Mouse (Mus musculus) CH12.LX (cell line): ENCODE measurements around the gene Pik3c2g. TPM values are rescaled to one million over a fixed set of nuclear protein-coding genes. Genes with fewer than 3 reads are reported as not detected.

Source experiments
- DNase-seq: peaks from one replicate; pipeline ENCODE4 v3.0.0-alpha.2; 2013; ENCODE audit errors: extremely low read depth
- H3K27ac ChIP-seq: 2 replicates; pipeline ENCODE4 v1.5.1; 2012; ENCODE audit warnings: low read depth, mild to moderate bottlenecking, control low read depth, moderate library complexity; ENCODE audit not compliant: insufficient read depth
- H3K27me3 ChIP-seq: replicated peaks from 2 replicates; pipeline ENCODE3; 2012; ENCODE audit warnings: inconsistent platforms
- H3K36me3 ChIP-seq, 2 experiments: replicated peaks in 1 of 2; 2 replicates each; pipeline versions ENCODE3 to v1.6.1; 2012; ENCODE audit warnings: inconsistent platforms in 1 of 2, low read length in 1 of 2, mild to moderate bottlenecking in 1 of 2, mixed read lengths in 1 of 2, moderate library complexity in 1 of 2; ENCODE audit not compliant: control insufficient read depth in 1 of 2, insufficient read depth in 1 of 2
- H3K4me1 ChIP-seq, 2 experiments: 2 replicates each; pipeline ENCODE4 v1.6.1; 2012; ENCODE audit warnings: inconsistent platforms in 1 of 2, moderate library complexity in 1 of 2; ENCODE audit not compliant: insufficient read depth in 2 of 2, control insufficient read depth in 1 of 2
- H3K4me2 ChIP-seq: 2 replicates; pipeline ENCODE4 v1.6.1; 2012; ENCODE audit warnings: low read depth, mild to moderate bottlenecking, control low read depth; ENCODE audit not compliant: poor library complexity, insufficient read depth, severe bottlenecking
- H3K4me3 ChIP-seq, 3 experiments: fragments of 150-350 bp in 1 of 3; sonication (generic) in 1 of 3; replicated peaks in 1 of 3; 2 replicates each; pipeline versions ENCODE3 to v1.5.1; 2011 to 2012; ENCODE audit warnings: low read depth in 2 of 3, low read length in 2 of 3, mild to moderate bottlenecking in 2 of 3, moderate library complexity in 2 of 3, control low read depth in 1 of 3, improper control_type of control experiment in 1 of 3, inconsistent platforms in 1 of 3, mixed read lengths in 1 of 3; ENCODE audit not compliant: poor library complexity in 1 of 3
- H3K79me2 ChIP-seq: replicated peaks from 2 replicates; pipeline ENCODE4 v1.6.1; 2012; ENCODE audit warnings: mild to moderate bottlenecking, moderate library complexity; ENCODE audit not compliant: control insufficient read depth, poor library complexity, insufficient read depth, severe bottlenecking; ENCODE audit errors: extremely low read depth
- H3K9ac ChIP-seq: 2 replicates; pipeline ENCODE4 v1.6.1; 2012; ENCODE audit warnings: low read depth, mild to moderate bottlenecking, control low read depth, moderate library complexity; ENCODE audit not compliant: insufficient read depth
- H3K9me3 ChIP-seq: replicated peaks from 2 replicates; pipeline ENCODE3; 2012; ENCODE audit warnings: low read length, inconsistent platforms, mixed read lengths
- CTCF ChIP-seq, 2 experiments: IDR thresholded peaks in 1 of 2; conservative IDR thresholded peaks in 1 of 2; 2 replicates each; pipeline ENCODE4 v1.5.1; 2011 to 2012; ENCODE audit warnings: low read depth in 2 of 2, low read length in 2 of 2, improper control_type of control experiment in 1 of 2, inconsistent platforms in 1 of 2, mild to moderate bottlenecking in 1 of 2, moderate library complexity in 1 of 2
- E2F4 ChIP-seq: IDR thresholded peaks from 2 replicates; pipeline ENCODE4 v1.6.1; 2011; ENCODE audit warnings: low read depth, low read length, improper control_type of control experiment; ENCODE audit not compliant: insufficient replicate concordance
- ETS1 ChIP-seq: conservative IDR thresholded peaks from 2 replicates; pipeline ENCODE4 v1.6.1; 2012; ENCODE audit warnings: low read depth, mild to moderate bottlenecking, inconsistent platforms, low read length, improper control_type of control experiment, moderate library complexity
- GABPA ChIP-seq: IDR thresholded peaks from 2 replicates; pipeline ENCODE4 v1.6.1; 2012; ENCODE audit warnings: low read depth, low read length, improper control_type of control experiment, inconsistent platforms; ENCODE audit not compliant: insufficient replicate concordance
- HCFC1 ChIP-seq: IDR thresholded peaks from 2 replicates; pipeline ENCODE4 v1.6.1; 2012; ENCODE audit warnings: low read depth, mild to moderate bottlenecking, inconsistent platforms, low read length, improper control_type of control experiment
- MAFK ChIP-seq: IDR thresholded peaks from 2 replicates; pipeline ENCODE4 v1.6.1; 2011; ENCODE audit warnings: low read length, improper control_type of control experiment; ENCODE audit not compliant: insufficient replicate concordance
- MAX ChIP-seq: IDR thresholded peaks from 2 replicates; pipeline ENCODE4 v1.6.1; 2011; ENCODE audit warnings: low read length, improper control_type of control experiment
- NELFE ChIP-seq: IDR thresholded peaks from 2 replicates; pipeline ENCODE4 v1.6.1; 2011; ENCODE audit warnings: low read depth, low read length, improper control_type of control experiment
- NRF1 ChIP-seq: IDR thresholded peaks from 2 replicates; pipeline ENCODE4 v1.6.1; 2014; ENCODE audit warnings: low read depth, mild to moderate bottlenecking, inconsistent platforms, low read length, improper control_type of control experiment, moderate library complexity
- POLR2AphosphoS2 ChIP-seq: IDR thresholded peaks from 2 replicates; pipeline ENCODE4 v1.6.1; 2011; ENCODE audit warnings: low read depth, low read length, improper control_type of control experiment
- SIN3A ChIP-seq: IDR thresholded peaks from 2 replicates; pipeline ENCODE4 v1.6.1; 2012; ENCODE audit warnings: low read length, improper control_type of control experiment, inconsistent platforms
- SMC3 ChIP-seq: IDR thresholded peaks from 2 replicates; pipeline ENCODE4 v1.6.1; 2011; ENCODE audit warnings: low read depth, low read length, improper control_type of control experiment
- TBP ChIP-seq: conservative IDR thresholded peaks from 2 replicates; pipeline ENCODE4 v1.6.1; 2011; ENCODE audit warnings: low read depth, low read length, improper control_type of control experiment
- UBTF ChIP-seq: IDR thresholded peaks from 2 replicates; pipeline ENCODE4 v1.6.1; 2012; ENCODE audit warnings: low read depth, mild to moderate bottlenecking, inconsistent platforms, low read length, improper control_type of control experiment, moderate library complexity
- ZC3H11A ChIP-seq: IDR thresholded peaks from 2 replicates; pipeline ENCODE4 v1.6.1; 2012; ENCODE audit warnings: low read depth, mild to moderate bottlenecking, inconsistent platforms, low read length, improper control_type of control experiment
- ZMIZ1 ChIP-seq: IDR thresholded peaks from 2 replicates; pipeline ENCODE4 v1.6.1; 2012; ENCODE audit warnings: low read depth, mild to moderate bottlenecking, inconsistent platforms, low read length, improper control_type of control experiment
- ZNF384 ChIP-seq: IDR thresholded peaks from 2 replicates; pipeline ENCODE4 v1.6.1; 2012; ENCODE audit warnings: low read depth, low read length, improper control_type of control experiment, inconsistent platforms
- dilution Hi-C: fragments of 300-500 bp; cut with MboI; formaldehyde crosslinking; loops from 2 replicates; pipeline ENCODE4 v1.14.3; 2020; ENCODE audit warnings: low sequenced_read_pairs; ENCODE audit not compliant: extremely low pct_unique_long_range_greater_than_20kb, extremely low pct_ligation_motif_present
- in situ Hi-C: fragments of 300-500 bp; cut with MboI; formaldehyde crosslinking; loops from 3 replicates; pipeline ENCODE4 v1.14.3; 2019; ENCODE audit warnings: low sequenced_read_pairs, low pct_ligation_motif_present, low pct_unique_long_range_greater_than_20kb, mixed read lengths
- polyA plus RNA-seq: library from polyadenylated mRNA; unstranded; fragments of >175 nt; gene quantifications from 2 replicates; pipeline ENCODE4 v1.2.1, GENCODE M21; 2012; ENCODE audit warnings: low read depth; ENCODE audit not compliant: insufficient read length
- total RNA-seq, 2 experiments: library from RNA; depleted of rRNA; stranded (reverse); fragments of 300-350 nt in 1 of 2; fragments of >200 nt in 1 of 2; gene quantifications; 2 replicates each; pipeline ENCODE4 v1.2.3; 2012 to 2014

Gene Pik3c2g
- total and polyA plus RNA-seq, 3 experiments, result not detected

DNA sequence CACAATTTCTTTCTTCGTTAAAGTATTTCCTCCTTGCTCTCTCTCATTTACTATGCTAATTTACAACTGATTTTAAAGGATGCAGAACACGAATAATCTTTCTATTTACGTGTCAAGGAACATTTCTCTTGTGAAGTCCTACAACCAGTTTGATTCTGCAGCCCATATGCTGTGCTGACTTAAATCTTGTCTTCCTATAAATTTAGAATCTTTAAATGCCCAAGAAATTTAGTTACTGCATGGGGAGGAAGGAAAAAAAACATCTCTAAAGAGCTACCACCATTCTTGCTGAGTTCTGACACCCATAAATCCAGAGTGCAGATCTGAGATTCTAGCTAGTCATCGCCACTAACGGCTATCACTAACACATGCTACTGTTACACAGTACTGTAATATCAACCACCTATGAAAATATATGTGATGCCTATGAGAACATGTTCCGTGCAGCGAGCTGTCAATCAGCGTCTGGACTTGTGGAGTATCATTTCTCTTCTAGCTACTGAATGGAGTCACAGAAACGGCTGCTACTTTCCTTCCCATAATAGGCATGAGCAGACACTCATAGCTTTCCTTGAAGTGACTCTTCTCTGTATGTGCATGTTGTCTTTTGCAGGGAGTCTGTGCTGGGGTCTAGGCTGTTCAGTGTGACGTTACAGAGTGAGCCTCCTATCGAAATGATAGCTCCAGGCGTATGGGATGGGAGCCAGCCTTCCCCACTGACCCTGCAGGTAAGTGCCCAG is 155.8 kb downstream of the Pik3c2g start:
- Histone ChIP-seq H3K4me1 (no peaks in the 10 kb centered on the region), H3K27ac (no peak overlapping the region), H3K27me3 (no peaks in the 10 kb centered on the region), H3K9ac (no peak overlapping the region)
- in situ Hi-C loops, result no loop called here
- TF ChIP-seq SIN3A, result no peak
- no peak for TF ChIP-seq CTCF (conservative IDR thresholded peaks at IDR 0.05 in 1 of 2, IDR thresholded peaks at IDR 0.05 in 1 of 2; ENCODE audit: low read depth in 2 of 2, low read length in 2 of 2)
- TF ChIP-seq NRF1, result no peak
- no peak for TF ChIP-seq NELFE
- no peak for TF ChIP-seq MAX
- TF ChIP-seq, all 38 proteins: peak for 0
- dilution Hi-C loops, result no loop called here
- Histone ChIP-seq H3K9me3 (peaks cover 55% of the 10 kb centered on the region), H3K4me3 (no peak overlapping the region), H3K36me3 (no peaks in the 10 kb centered on the region), H3K4me2 (no peak overlapping the region), H3K79me2 (no peaks in the 10 kb centered on the region)
- DNase-seq, result no peak

DNA sequence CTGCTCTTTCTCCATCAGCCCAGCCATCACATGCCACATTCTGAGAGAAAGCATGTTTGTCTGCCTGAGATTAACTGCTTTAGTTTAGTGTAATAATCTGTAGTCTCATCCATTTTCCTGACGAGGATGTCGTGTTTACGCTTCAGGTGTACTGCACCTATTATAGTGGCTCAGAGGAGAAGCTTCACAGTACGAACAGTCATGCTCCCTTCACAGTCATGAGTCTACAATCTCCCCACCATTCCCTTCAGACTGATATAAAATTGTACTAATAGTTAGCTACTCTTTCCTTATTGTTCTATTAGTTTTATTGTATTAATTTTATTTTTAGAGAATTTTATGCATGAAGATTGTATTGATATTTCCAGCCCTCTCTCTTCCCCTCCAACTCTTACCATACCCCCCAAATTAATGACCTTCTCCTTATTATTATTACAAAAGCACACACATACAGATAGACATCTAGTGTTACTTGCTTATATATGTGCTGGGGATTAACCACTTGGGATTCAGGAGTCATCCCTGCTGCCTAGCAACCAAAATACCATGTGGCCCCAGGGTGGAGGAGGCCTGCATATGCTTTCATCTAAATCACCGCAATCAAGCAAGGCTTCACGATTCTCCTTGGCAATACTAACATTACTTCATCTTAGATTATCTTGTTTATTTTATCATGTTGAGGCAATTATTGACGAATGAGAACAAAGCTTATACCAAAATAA is 159.9 kb downstream of the Pik3c2g start:
- Histone ChIP-seq H3K9ac (no peak overlapping the region), H3K27me3 (no peaks in the 10 kb centered on the region), H3K4me2 (no peak overlapping the region), H3K36me3 (no peaks in the 10 kb centered on the region)
- dilution Hi-C loops, result no loop called here
- TF ChIP-seq TBP, result no peak
- no peak for TF ChIP-seq UBTF
- no peak for TF ChIP-seq NELFE
- TF ChIP-seq SMC3, result no peak
- no peak for TF ChIP-seq MAFK
- TF ChIP-seq MAX, result no peak
- TF ChIP-seq, all 38 proteins: peak for 0
- in situ Hi-C loops, result no loop called here
- Histone ChIP-seq H3K4me3 (no peak overlapping the region), H3K79me2 (no peaks in the 10 kb centered on the region), H3K9me3 (peaks cover 51% of the 10 kb centered on the region), H3K4me1 (no peaks in the 10 kb centered on the region), H3K27ac (no peak overlapping the region)
- DNase-seq, result no peak

DNA sequence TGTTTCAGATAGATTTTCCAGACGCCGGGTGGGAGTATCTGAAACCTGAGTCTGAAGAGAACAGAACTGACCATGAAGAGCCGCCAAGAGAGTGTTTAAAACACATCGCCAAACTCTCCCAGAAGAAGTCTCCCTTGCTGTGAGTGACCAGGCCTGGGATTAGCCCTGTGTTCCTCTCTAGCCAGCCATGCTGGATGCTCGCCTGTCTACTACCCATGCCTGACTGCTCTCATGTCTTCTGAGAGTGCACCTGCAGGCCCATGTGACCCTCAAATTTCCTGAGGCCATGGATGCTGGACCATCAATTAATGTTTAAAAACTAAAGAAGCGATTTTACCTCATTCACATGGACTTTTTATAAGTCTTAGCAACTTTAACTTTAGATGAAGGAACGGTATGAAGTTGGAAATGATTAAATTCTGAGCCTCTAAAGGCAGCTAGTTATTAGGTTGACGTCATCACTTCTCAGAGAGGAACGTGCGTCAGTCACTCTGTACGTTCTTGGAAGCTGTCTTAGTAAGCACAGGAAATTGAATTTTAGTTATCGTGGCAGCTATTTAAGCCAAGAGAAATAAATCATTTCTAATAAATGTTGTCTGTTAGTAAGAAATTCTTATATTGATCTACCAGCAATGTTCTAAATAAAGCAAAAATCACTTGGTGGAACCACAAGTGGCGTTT is 161.2 kb downstream of the Pik3c2g start:
- Histone ChIP-seq H3K9ac (no peak overlapping the region), H3K4me3 (no peak overlapping the region), H3K9me3 (peaks cover 46% of the 10 kb centered on the region), H3K79me2 (no peaks in the 10 kb centered on the region), H3K27ac (no peak overlapping the region), H3K4me1 (no peaks in the 10 kb centered on the region), H3K4me2 (no peak overlapping the region), H3K36me3 (no peaks in the 10 kb centered on the region), H3K27me3 (no peaks in the 10 kb centered on the region)
- no peak for TF ChIP-seq SMC3
- TF ChIP-seq E2F4, result no peak
- no peak for TF ChIP-seq HCFC1
- TF ChIP-seq NRF1, result no peak
- TF ChIP-seq ETS1, result no peak
- TF ChIP-seq ZNF384, result no peak
- no peak for TF ChIP-seq MAFK
- no peak for TF ChIP-seq POLR2AphosphoS2
- no peak for TF ChIP-seq ZMIZ1
- TF ChIP-seq ZC3H11A, result no peak
- no peak for TF ChIP-seq GABPA
- in situ Hi-C loops (no loop called here), dilution Hi-C loops (no loop called here)
- DNase-seq, result no peak
